Mouse (Mus musculus): ENCODE results near the gene Map3k13. TPM values are rescaled to one million over a fixed set of nuclear protein-coding genes. Genes with fewer than 3 reads are reported as not detected.

Gene Map3k13
- polyA plus RNA-seq, 1 experiment from 2014 or later = 1.3 TPM

DNA sequence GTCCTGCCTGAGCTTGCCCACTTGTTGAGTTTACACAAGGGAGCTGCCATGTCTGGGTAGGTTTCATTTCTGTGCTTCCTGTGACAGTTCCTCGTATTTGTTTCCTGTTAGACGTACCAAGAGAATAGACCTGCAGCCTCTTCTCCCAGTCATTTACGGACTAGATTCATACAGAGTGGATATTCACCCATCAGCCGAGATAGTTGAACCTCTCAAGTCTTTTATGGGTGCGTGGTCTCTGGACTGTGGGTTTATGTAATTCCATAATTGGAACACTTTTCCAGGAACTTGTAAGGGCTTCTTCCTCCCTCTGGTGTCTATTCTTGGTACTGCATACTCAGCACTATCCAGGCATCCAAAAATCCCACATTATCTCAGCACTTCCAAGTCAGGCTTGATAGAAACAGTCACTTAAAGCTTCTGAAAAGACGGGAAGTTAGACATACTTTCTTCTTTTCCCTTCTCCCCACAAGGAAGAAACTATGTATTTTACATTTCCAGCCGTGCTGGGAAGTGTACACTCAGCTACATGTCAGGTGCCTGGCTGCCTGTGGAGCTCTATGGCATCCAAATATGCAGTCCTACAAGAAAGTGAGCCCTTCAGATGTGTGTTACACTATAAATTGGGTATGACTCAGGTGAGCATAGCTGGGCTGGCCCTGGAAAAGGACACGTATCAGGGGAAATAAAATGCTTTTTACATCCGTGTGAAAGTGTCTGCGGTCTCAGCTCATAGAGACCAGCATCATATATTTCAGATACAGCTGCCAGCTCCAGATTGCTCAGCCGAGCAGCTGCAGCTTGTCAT lies 20.9 kb downstream of the Map3k13 start:
- ATAC-seq (ENCODE audit: insufficient number of reproducible peaks, insufficient read depth, low FRiP score, low read depth) = no peak
- no peak overlapping the region for H3K4me3 ChIP-seq (ENCODE audit: low read depth, low read length)

DNA sequence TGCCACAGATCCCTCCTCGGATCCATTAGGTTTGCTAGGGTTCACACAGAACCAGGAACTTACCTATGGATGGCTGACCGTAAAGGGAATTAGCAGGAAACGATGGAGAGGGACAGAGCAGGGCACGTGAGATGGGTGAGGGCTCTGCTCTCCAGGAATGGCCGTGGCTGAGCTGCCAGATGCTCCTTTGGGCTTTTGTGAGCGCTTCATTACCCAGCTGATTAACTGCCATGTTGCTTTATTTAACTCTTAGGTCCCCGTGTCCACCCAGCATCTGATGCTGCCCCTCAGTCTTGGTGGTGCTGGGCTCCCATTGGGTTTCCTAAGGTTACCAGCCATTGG lies 21.5 kb downstream of the Map3k13 start:
- Histone ChIP-seq H3K4me1 (ENCODE audit: control insufficient read depth, insufficient read depth, low read length) (0 out of 2 replicates have a peak, but pooled peaks cover 2% of the 10 kb centered on the region), H3K9ac (replicated peaks; ENCODE audit: low read depth, low read length) (no peak overlapping the region), H3K27me3 (ENCODE audit: control insufficient read depth, insufficient read depth, low read length) (no peaks in the 10 kb centered on the region), H3K36me3 (ENCODE audit: control insufficient read depth, insufficient read depth, low read length) (no peaks in the 10 kb centered on the region), H3K9me3 (ENCODE audit: control insufficient read depth, low read depth, low read length) (no peaks in the 10 kb centered on the region), H3K27ac (ENCODE audit: low read length) (no peak overlapping the region), H3K4me2 (replicated peaks; ENCODE audit: low read depth, low read length) (no peak overlapping the region), H3K4me3 (ENCODE audit: low read depth, low read length) (no peak overlapping the region)
- ATAC-seq (ENCODE audit: insufficient number of reproducible peaks, insufficient read depth, low FRiP score, low read depth) = no peak
- 59% methylated on average over 7 of the region's 7 CpGs for WGBS

More for the DNA sequence above, 20.9 kb downstream of the Map3k13 start:
- H3K4me2 ChIP-seq (replicated peaks; ENCODE audit: low read depth, low read length) = no peak overlapping the region
- 0 out of 2 replicates have a peak, but pooled peaks cover 2% of the 10 kb centered on the region for H3K4me1 ChIP-seq (ENCODE audit: control insufficient read depth, insufficient read depth, low read length)
- H3K36me3 ChIP-seq (ENCODE audit: control insufficient read depth, insufficient read depth, low read length) = no peaks in the 10 kb centered on the region
- 58% methylated on average over 11 of the region's 11 CpGs for WGBS
- H3K27ac ChIP-seq (ENCODE audit: low read length) = no peak overlapping the region
- no peaks in the 10 kb centered on the region for H3K27me3 ChIP-seq (ENCODE audit: control insufficient read depth, insufficient read depth, low read length)
- no peak overlapping the region for H3K9ac ChIP-seq (replicated peaks; ENCODE audit: low read depth, low read length)
- H3K9me3 ChIP-seq (ENCODE audit: control insufficient read depth, low read depth, low read length) = no peaks in the 10 kb centered on the region

DNA sequence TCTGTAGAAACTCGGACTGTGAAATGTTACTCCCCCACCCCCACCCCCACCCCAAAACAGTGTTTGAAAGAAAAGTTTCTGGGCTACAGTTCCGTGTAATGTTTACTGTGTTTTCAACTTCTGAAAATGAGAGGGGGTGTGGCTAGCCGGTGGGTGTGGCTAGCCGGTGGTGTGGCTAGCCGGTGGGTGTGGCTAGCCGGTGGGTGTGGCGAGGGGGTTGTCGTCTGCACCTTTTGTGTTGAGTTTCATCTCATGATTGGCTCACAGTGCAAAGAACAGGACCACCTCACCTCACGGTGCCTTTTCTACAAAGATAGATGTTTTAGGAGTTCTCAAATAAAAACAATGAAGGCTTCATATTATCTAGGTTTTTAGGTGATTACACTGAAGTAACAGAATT lies 24.0 kb downstream of the Map3k13 start:
- Histone ChIP-seq H3K36me3 (ENCODE audit: control insufficient read depth, insufficient read depth, low read length) (no peaks in the 10 kb centered on the region), H3K4me1 (ENCODE audit: control insufficient read depth, insufficient read depth, low read length) (0 out of 2 replicates have a peak, but pooled peaks cover 2% of the 10 kb centered on the region), H3K9ac (replicated peaks; ENCODE audit: low read depth, low read length) (no peak overlapping the region), H3K4me3 (ENCODE audit: low read depth, low read length) (no peak overlapping the region), H3K27ac (ENCODE audit: low read length) (no peak overlapping the region), H3K9me3 (ENCODE audit: control insufficient read depth, low read depth, low read length) (no peaks in the 10 kb centered on the region), H3K4me2 (replicated peaks; ENCODE audit: low read depth, low read length) (no peak overlapping the region; the same call in 1 of the 2 replicates), H3K27me3 (ENCODE audit: control insufficient read depth, insufficient read depth, low read length) (no peaks in the 10 kb centered on the region)
- WGBS = 34% methylated on average over 9 of the region's 9 CpGs
- no peak; the same call in 1 of the 2 replicates for ATAC-seq (ENCODE audit: insufficient number of reproducible peaks, insufficient read depth, low FRiP score, low read depth)

DNA sequence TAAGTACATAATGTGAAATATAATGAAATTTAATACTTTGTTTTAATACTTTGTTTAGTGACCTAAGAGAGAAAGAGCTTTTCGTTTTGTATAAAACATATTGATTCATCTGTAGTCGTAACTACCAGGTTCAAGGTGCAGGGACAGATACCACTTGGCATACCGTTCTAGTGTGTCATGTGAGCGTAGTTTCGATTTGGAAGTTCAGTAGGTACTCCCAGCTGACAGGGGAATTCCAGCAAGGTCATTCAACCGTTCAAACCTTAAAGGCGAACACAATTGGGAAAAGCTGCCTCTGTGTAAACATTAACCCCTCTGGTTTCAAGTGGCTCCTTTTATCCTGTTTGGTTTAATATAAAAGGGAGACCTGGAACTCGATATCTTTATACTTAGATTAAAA lies 24.5 kb downstream of the Map3k13 start:
- Histone ChIP-seq H3K4me3 (ENCODE audit: low read depth, low read length) (no peak overlapping the region), H3K27me3 (ENCODE audit: control insufficient read depth, insufficient read depth, low read length) (no peaks in the 10 kb centered on the region), H3K9me3 (ENCODE audit: control insufficient read depth, low read depth, low read length) (no peaks in the 10 kb centered on the region), H3K4me2 (replicated peaks; ENCODE audit: low read depth, low read length) (no peak overlapping the region), H3K9ac (replicated peaks; ENCODE audit: low read depth, low read length) (no peak overlapping the region), H3K4me1 (ENCODE audit: control insufficient read depth, insufficient read depth, low read length) (0 out of 2 replicates have a peak, but pooled peaks cover 2% of the 10 kb centered on the region), H3K36me3 (ENCODE audit: control insufficient read depth, insufficient read depth, low read length) (no peaks in the 10 kb centered on the region), H3K27ac (ENCODE audit: low read length) (no peak overlapping the region)
- no peak for ATAC-seq (ENCODE audit: insufficient number of reproducible peaks, insufficient read depth, low FRiP score, low read depth)
- WGBS = 48% methylated on average over 8 of the region's 8 CpGs

DNA sequence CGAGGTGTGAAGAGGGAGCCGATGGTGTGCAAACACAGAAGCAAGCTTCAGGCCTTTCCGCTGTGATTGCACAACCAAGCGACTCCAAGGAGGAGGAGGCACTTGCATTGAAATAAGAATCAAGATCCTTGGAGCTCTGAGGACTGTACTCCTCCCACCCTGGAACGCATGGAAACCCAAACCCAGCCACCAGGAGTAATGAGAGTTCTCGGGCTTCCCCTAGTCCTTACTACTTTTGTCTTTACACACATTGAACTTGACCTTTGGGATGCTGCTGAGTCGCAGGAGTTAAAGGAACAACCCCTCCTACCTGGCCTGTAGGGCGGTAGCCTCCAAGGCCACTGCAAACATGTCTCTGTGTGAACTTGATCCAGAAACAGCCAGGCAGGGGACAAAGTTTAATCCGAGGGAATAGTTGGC lies 31.5 kb downstream of the Map3k13 start:
- no peaks in the 10 kb centered on the region for H3K9me3 ChIP-seq (ENCODE audit: control insufficient read depth, low read depth, low read length)
- no peak for ATAC-seq (ENCODE audit: insufficient number of reproducible peaks, insufficient read depth, low FRiP score, low read depth)
- H3K4me3 ChIP-seq (ENCODE audit: low read depth, low read length) = no peak overlapping the region
- no peaks in the 10 kb centered on the region for H3K4me1 ChIP-seq (ENCODE audit: control insufficient read depth, insufficient read depth, low read length)
- H3K36me3 ChIP-seq (ENCODE audit: control insufficient read depth, insufficient read depth, low read length) = no peaks in the 10 kb centered on the region
- no peak overlapping the region for H3K27ac ChIP-seq (ENCODE audit: low read length)
- 55% methylated on average over 9 of the region's 9 CpGs for WGBS
- H3K9ac ChIP-seq (replicated peaks; ENCODE audit: low read depth, low read length) = no peak overlapping the region
- no peak overlapping the region for H3K4me2 ChIP-seq (replicated peaks; ENCODE audit: low read depth, low read length)
- H3K27me3 ChIP-seq (ENCODE audit: control insufficient read depth, insufficient read depth, low read length) = no peaks in the 10 kb centered on the region

DNA sequence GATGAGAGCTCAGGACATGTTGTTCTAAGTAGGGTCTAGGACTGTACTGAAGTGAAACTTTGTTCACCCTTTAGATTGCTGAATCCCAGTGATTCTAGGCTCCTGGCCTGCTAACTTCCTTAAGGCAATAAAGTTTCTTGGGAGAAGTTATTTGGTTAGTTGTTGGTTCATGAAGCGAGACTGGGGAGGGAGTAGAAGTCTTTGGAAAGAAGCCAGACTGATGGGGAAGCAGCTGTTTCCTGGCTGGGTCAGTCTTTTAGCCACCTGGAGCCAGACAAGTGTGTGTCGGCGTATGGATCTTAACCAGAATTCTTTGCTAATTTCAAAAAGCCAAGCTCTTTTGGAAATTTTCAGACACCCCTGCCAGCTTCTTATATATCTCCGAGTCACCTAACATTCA lies 33.0 kb downstream of the Map3k13 start:
- Histone ChIP-seq H3K4me1 (ENCODE audit: control insufficient read depth, insufficient read depth, low read length) (no peaks in the 10 kb centered on the region), H3K27me3 (ENCODE audit: control insufficient read depth, insufficient read depth, low read length) (no peaks in the 10 kb centered on the region), H3K4me3 (ENCODE audit: low read depth, low read length) (no peak overlapping the region), H3K27ac (ENCODE audit: low read length) (no peak overlapping the region), H3K36me3 (ENCODE audit: control insufficient read depth, insufficient read depth, low read length) (no peaks in the 10 kb centered on the region), H3K4me2 (replicated peaks; ENCODE audit: low read depth, low read length) (no peak overlapping the region), H3K9me3 (ENCODE audit: control insufficient read depth, low read depth, low read length) (no peaks in the 10 kb centered on the region), H3K9ac (replicated peaks; ENCODE audit: low read depth, low read length) (no peak overlapping the region)
- no peak for ATAC-seq (ENCODE audit: insufficient number of reproducible peaks, insufficient read depth, low FRiP score, low read depth)
- 43% methylated on average over 4 of the region's 4 CpGs for WGBS

DNA sequence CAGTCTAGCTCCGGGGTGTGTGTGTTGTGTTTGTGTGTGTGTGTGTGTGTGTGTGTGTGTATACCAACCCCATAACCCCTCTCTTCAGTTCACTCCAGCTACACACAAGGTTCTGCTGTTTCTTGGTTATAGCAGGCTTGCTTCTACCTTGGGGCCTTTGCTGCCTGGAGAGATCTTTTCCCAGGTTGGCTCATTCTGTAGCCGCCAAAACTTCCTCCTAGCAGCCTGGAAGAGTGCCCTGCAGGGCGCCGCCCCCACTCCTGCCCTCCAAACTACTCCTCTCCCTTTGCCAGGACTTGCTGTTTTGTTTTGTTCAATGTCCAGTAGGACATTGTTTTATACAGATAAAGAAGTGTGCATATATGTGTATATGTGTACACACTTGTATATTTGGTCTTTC lies 33.4 kb downstream of the Map3k13 start:
- H3K4me3 ChIP-seq (ENCODE audit: low read depth, low read length) = no peak overlapping the region
- H3K36me3 ChIP-seq (ENCODE audit: control insufficient read depth, insufficient read depth, low read length) = no peaks in the 10 kb centered on the region
- H3K9ac ChIP-seq (replicated peaks; ENCODE audit: low read depth, low read length) = no peak overlapping the region
- H3K27me3 ChIP-seq (ENCODE audit: control insufficient read depth, insufficient read depth, low read length) = no peaks in the 10 kb centered on the region
- 73% methylated on average over 4 of the region's 4 CpGs for whole genome bisulfite sequencing
- no peaks in the 10 kb centered on the region for H3K4me1 ChIP-seq (ENCODE audit: control insufficient read depth, insufficient read depth, low read length)
- ATAC-seq (ENCODE audit: insufficient number of reproducible peaks, insufficient read depth, low FRiP score, low read depth) = no peak
- H3K27ac ChIP-seq (ENCODE audit: low read length) = no peak overlapping the region
- no peaks in the 10 kb centered on the region for H3K9me3 ChIP-seq (ENCODE audit: control insufficient read depth, low read depth, low read length)
- no peak overlapping the region for H3K4me2 ChIP-seq (replicated peaks; ENCODE audit: low read depth, low read length)

DNA sequence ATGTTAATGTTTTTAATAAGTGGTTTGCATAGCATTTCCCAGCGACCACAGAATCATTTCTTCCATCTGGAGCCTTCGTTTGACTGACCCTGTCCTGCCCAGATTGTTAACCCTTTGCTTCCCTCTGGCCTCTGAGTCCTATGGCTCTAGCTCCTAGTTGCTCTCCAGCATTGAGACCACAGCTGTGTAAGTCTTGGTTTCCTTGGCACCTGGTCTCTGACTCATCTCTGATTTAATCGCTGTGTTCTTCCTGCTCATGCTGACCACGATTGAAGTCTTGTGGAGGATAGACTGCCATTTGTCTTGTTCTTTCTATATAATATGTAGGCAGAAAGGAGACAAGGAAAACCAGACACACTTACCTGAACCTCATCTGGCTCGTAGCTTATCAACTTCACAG lies 35.6 kb downstream of the Map3k13 start:
- Histone ChIP-seq H3K4me2 (replicated peaks; ENCODE audit: low read depth, low read length) (no peak overlapping the region), H3K9me3 (ENCODE audit: control insufficient read depth, low read depth, low read length) (no peaks in the 10 kb centered on the region), H3K36me3 (ENCODE audit: control insufficient read depth, insufficient read depth, low read length) (no peaks in the 10 kb centered on the region), H3K27ac (ENCODE audit: low read length) (no peak overlapping the region), H3K4me1 (ENCODE audit: control insufficient read depth, insufficient read depth, low read length) (no peaks in the 10 kb centered on the region), H3K27me3 (ENCODE audit: control insufficient read depth, insufficient read depth, low read length) (no peaks in the 10 kb centered on the region), H3K4me3 (ENCODE audit: low read depth, low read length) (no peak overlapping the region), H3K9ac (replicated peaks; ENCODE audit: low read depth, low read length) (no peak overlapping the region)
- ATAC-seq (ENCODE audit: insufficient number of reproducible peaks, insufficient read depth, low FRiP score, low read depth) = no peak
- WGBS = 37% methylated on average over 5 of the region's 5 CpGs

DNA sequence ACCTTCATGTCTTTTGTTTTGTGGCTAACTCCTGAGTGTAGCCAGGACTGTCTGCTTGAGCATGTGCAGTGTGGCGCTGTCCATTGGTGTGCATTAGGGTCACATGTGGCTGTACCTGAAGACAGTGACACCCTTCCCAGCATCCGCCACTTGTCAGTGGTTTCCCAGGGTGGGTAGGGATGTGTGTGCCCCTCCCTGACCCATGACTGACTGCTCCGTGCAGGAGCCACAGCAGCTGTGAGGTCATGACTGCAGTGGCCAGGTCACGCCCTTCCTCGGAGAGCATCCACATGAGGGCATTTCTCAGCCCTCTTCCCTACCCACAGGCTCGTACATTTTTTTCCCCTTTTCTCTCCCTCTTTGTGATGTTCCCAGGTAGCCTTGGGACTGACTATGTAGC lies 36.6 kb downstream of the Map3k13 start:
- H3K27ac ChIP-seq (ENCODE audit: low read length) = no peak overlapping the region
- no peak for ATAC-seq (ENCODE audit: insufficient number of reproducible peaks, insufficient read depth, low FRiP score, low read depth)
- 45% methylated on average over 6 of the region's 6 CpGs for WGBS
- no peaks in the 10 kb centered on the region for H3K9me3 ChIP-seq (ENCODE audit: control insufficient read depth, low read depth, low read length)
- no peak overlapping the region for H3K4me3 ChIP-seq (ENCODE audit: low read depth, low read length)
- no peaks in the 10 kb centered on the region for H3K27me3 ChIP-seq (ENCODE audit: control insufficient read depth, insufficient read depth, low read length)
- no peak overlapping the region for H3K9ac ChIP-seq (replicated peaks; ENCODE audit: low read depth, low read length)
- H3K4me1 ChIP-seq (ENCODE audit: control insufficient read depth, insufficient read depth, low read length) = no peaks in the 10 kb centered on the region
- no peaks in the 10 kb centered on the region for H3K36me3 ChIP-seq (ENCODE audit: control insufficient read depth, insufficient read depth, low read length)
- no peak overlapping the region for H3K4me2 ChIP-seq (replicated peaks; ENCODE audit: low read depth, low read length)

Data from stomach, embryonic 14.5 days (tissue).